Mouse (Mus musculus): Measurements from ENCODE around the gene Tmub2. TPM values are rescaled to one million over a fixed set of nuclear protein-coding genes. Genes with fewer than 3 reads are reported as not detected.
"Not testable (repeated sequence)": the region's sequence is repeated elsewhere in the genome, so short reads cannot be mapped to it uniquely, and the experiment has no call there.

Gene Tmub2
- total RNA-seq, 2 experiments from 2014 or later = 20.7 to 23.3 TPM

- intact Hi-C loops (cut with DNase I) = loop anchor here (5.0 kb wide), 1 partner anchor 111 kb away; the partner anchor contains the start of gene Tmem101
- DNase-seq (ENCODE audit: low spot score) = no peak
Observed at GRCm38 (mm10) chr11:102268520-102269244, 16.0 kb upstream of the Tmub2 start, which contains the start of gene Asb16. Gene Asb16 (plus strand): TSS chr11:102268743.

- intact Hi-C loops (cut with DNase I) = no loop called here
- no peak for DNase-seq (ENCODE audit: low spot score)
Observed at GRCm38 (mm10) chr11:102276411-102276915, 8.3 kb upstream of the Tmub2 start.

DNA sequence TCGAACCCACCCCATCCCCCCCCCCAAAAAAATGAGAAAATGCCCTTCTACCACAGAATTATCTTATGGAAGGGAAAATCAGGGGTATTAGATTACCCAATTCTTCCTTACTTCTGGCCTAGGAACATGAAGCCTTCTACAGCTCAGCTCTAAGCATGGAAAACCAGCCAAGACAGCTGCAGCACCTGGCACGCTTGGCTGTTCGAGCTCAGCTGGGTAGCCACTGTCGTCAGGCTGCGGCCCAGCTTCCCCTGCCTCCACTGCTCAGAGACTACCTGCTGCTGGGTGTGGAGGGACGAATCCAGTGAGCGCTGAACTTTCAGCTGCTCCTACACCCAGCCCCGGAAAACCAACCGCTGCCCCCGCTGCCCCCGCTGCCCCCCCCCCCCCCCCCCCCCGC is 7.0 kb upstream of the Tmub2 start:
- intact Hi-C loops (cut with DNase I) = no loop called here
- no peak for DNase-seq (ENCODE audit: low spot score)

GRCm38 (mm10) chr11:102279595-102279994 is 5.1 kb upstream of the Tmub2 start:
- intact Hi-C loops (cut with DNase I) = no loop called here

DNA sequence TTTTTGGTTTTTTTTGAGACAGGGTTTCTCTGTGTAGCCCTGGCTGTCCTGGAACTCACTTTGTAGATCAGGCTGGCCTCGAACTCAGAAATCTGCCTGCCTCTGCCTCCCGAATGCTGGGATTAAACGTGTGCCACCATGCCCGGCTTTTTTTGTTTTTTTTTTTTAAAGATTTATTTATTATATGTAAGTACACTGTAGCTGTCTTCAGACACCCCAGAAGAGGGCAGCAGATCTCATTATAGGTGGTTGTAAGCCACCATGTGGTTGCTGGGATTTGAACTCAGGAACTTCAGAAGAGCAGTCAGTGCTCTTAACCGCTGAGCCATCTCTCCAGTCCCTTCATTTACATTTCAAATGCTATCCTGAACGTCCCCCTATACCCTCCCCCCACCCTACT is 4.5 kb upstream of the Tmub2 start:
- intact Hi-C loops (cut with DNase I) = loop anchor here (5.0 kb wide), 1 partner anchor 33 kb away; the partner anchor contains the start of gene BC030867
- not testable (repeated sequence) for DNase-seq (ENCODE audit: low spot score)

More at GRCm38 (mm10) chr11:102279595-102279994, 5.1 kb upstream of the Tmub2 start:
- DNase-seq (ENCODE audit: low spot score) = no peak

- intact Hi-C loops (cut with DNase I) = loop anchor here (5.0 kb wide), 1 partner anchor 37 kb away; the partner anchor contains the start of gene BC030867
Observed at GRCm38 (mm10) chr11:102283922-102284321, 809 bp upstream of the Tmub2 start.

DNA sequence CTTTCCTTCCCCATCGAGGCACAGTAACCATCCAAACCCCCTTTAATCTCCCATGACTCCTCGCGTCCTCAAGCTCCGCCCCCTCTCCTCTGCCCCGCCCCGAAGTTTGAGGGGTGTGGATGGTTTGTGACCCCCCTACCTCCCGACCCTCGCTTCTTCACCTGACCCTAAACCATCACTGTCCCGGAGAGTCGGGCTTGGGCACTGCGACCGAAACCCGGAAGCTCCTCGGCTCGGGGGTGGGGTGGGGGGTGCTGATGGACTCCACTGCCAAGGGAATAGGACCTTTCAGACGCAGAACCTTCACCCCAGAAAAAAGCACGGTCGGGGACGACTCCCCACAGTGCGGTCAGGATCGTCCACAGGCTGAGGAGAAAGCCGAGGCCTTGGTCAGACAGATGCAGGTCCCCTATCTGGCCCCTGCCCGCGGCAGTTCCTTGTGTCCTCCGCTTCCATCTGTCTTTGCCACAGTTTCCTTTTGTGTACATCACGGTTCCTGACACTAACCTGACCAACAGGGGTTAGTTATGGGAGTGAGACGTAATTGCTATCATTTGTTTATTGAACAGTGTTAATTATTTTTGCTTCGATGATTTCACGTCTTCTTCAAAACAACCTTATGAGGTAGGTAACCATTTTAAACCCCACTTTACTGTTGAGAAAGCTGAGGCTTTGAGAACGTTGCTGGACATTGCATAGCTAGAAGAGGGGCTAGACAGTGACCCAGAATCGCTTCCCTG is 534 bp downstream of the Tmub2 start:
- intact Hi-C loops (cut with DNase I) = no loop called here
- DNase-seq (ENCODE audit: low spot score) = no peak

More at GRCm38 (mm10) chr11:102283922-102284321, 809 bp upstream of the Tmub2 start:
- no peak for DNase-seq (ENCODE audit: low spot score)

DNA sequence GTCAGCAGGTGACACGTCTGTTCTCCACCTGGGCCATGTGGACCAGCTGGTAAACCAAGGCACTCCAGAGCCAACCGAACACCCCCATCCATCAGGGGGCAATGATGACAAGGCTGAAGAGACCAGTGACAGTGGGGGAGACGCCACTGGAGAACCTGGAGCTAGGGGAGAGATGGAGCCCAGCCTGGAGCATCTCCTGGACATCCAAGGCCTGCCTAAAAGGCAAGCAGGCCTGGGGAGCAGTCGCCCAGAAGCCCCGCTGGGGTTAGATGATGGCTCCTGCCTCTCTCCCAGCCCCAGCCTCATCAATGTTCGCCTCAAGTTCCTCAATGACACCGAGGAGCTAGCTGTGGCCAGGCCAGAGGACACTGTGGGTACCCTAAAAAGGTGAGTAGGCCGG is 2.8 kb downstream of the Tmub2 start:
- intact Hi-C loops (cut with DNase I) = no loop called here
- DNase-seq (ENCODE audit: low spot score) = no peak

DNA sequence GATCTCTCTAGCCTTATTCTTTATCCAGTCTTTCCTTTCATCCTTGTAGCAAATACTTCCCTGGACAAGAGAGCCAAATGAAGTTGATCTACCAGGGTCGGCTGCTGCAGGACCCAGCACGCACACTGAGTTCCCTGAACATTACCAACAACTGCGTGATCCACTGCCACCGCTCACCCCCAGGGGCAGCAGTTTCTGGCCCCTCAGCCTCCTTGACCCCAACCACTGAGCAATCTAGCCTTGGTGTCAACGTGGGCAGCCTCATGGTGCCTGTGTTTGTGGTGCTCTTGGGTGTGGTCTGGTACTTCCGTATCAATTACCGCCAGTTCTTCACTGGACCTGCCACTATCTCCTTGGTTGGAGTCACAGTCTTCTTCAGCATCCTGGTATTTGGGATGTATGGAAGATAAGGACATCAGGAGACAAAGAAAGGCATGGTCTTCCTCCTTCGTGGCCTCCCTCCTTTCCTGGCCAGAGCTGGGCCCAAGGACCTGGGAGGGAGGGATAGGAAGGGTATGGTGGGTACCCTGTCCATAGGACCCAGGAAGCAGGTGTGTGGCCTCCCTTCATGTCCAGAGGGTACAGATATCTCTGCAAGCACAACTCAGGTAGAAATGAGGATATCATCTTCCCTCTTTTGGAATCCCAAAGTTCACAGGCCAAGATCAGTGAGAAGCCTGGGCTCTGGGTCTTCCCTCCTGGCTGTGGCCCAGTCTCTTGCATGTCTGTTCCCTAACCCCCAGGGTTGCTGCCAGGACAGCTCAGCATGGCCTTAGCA is 3.5 kb downstream of the Tmub2 start:
- intact Hi-C loops (cut with DNase I) = no loop called here
- DNase-seq (ENCODE audit: low spot score) = no peak

DNA sequence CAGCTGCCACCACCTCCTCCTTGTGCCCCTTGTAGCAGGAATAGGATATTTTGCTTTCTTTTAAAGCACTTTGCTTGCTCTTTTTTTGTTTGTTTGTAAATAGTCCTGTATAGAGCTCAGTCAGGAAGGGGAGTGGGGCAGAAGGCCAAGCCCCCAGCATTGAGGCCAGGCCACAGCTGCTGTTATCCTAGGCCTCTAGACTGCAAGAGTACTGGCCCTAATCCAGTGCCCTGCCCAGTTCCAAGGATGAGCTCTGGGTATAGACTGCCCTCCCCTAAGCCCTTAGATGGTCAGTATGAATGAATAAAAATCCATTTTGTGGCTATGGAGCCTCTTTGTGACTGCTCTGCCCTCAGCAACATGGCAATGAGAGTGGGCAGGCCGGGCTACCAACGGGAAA is 4.2 kb downstream of the Tmub2 start:
- intact Hi-C loops (cut with DNase I) = no loop called here
- no peak for DNase-seq (ENCODE audit: low spot score)

- intact Hi-C loops (cut with DNase I) = no loop called here
- no peak for DNase-seq (ENCODE audit: low spot score)
Observed at GRCm38 (mm10) chr11:102289511-102290100, 4.9 kb downstream of the Tmub2 start.

GRCm38 (mm10) chr11:102290141-102290540 is 5.4 kb downstream of the Tmub2 start:
- intact Hi-C loops (cut with DNase I) = no loop called here
- no peak for DNase-seq (ENCODE audit: low spot score)

- no peak for DNase-seq (ENCODE audit: low spot score)
- intact Hi-C loops (cut with DNase I) = no loop called here
Observed at GRCm38 (mm10) chr11:102291051-102291535, 6.4 kb downstream of the Tmub2 start.

- no peak for DNase-seq (ENCODE audit: low spot score)
Observed at GRCm38 (mm10) chr11:102293971-102294370, 9.2 kb downstream of the Tmub2 start.

GRCm38 (mm10) chr11:102294416-102294815 is 9.7 kb downstream of the Tmub2 start:
- intact Hi-C loops (cut with DNase I) = no loop called here
- no peak for DNase-seq (ENCODE audit: low spot score)

More at GRCm38 (mm10) chr11:102293971-102294370, 9.2 kb downstream of the Tmub2 start:
- intact Hi-C loops (cut with DNase I) = no loop called here

GRCm38 (mm10) chr11:102294887-102295597 is 10.3 kb downstream of the Tmub2 start:
- intact Hi-C loops (cut with DNase I) = no loop called here
- DNase-seq (ENCODE audit: low spot score) = no peak

- no peak for DNase-seq (ENCODE audit: low spot score)
- intact Hi-C loops (cut with DNase I) = no loop called here
Observed at GRCm38 (mm10) chr11:102295598-102296471, 11.1 kb downstream of the Tmub2 start.

Measured in heart, postnatal 25 days (tissue).